Mouse (Mus musculus) forebrain, postnatal 0 days (tissue): ENCODE data around the gene Dock9. TPM values are rescaled to one million over a fixed set of nuclear protein-coding genes. Genes with fewer than 3 reads are reported as not detected.

Experiments
- ATAC-seq: fragments of 200-750 bp; cut with Nextera tagmentation; 2 replicates; pipeline ENCODE4 v1.8.0; 2017; ENCODE audit warnings: mild to moderate bottlenecking, moderate library complexity
- DNase-seq: peaks from one replicate; pipeline ENCODE4 v3.0.0-alpha.2; 2015
- H3K27ac ChIP-seq: fragments of 300-500 bp; sonication (generic); 2 replicates; pipeline ENCODE4 v1.5.1; 2014; ENCODE audit warnings: low read depth, mild to moderate bottlenecking, antibody characterized with exemption, low read length, moderate library complexity, mixed read lengths
- H3K27me3 ChIP-seq: fragments of 300-500 bp; sonication (generic); 2 replicates; pipeline ENCODE4 v1.6.1; 2014; ENCODE audit warnings: mild to moderate bottlenecking, low read length, mixed read lengths; ENCODE audit not compliant: insufficient read depth
- H3K36me3 ChIP-seq: fragments of 300-500 bp; sonication (generic); 2 replicates; pipeline ENCODE4 v1.6.1; 2014; ENCODE audit warnings: mild to moderate bottlenecking, moderate library complexity; ENCODE audit not compliant: insufficient read depth
- H3K4me1 ChIP-seq: fragments of 300-500 bp; sonication (generic); 2 replicates; pipeline ENCODE4 v1.6.1; 2014; ENCODE audit warnings: antibody characterized with exemption; ENCODE audit not compliant: insufficient read depth
- H3K4me2 ChIP-seq: fragments of 300-500 bp; sonication (generic); 2 replicates; pipeline ENCODE4 v1.6.1; 2014; ENCODE audit warnings: low read depth, mild to moderate bottlenecking, moderate library complexity
- H3K4me3 ChIP-seq: fragments of 300-500 bp; sonication (generic); 2 replicates; pipeline ENCODE4 v1.5.1; 2014; ENCODE audit warnings: low read depth, low read length, mixed read lengths
- H3K9ac ChIP-seq: fragments of 300-500 bp; sonication (generic); 2 replicates; pipeline ENCODE4 v1.6.1; 2014; ENCODE audit warnings: mild to moderate bottlenecking
- H3K9me3 ChIP-seq: fragments of 300-500 bp; sonication (generic); 2 replicates; pipeline ENCODE4 v1.6.1; 2016; ENCODE audit warnings: low read length
- CTCF ChIP-seq: sonication (generic); IDR thresholded peaks from 2 replicates; pipeline ENCODE4 v1.5.1; 2016; ENCODE audit warnings: antibody characterized with exemption, control low read depth, low read depth
- WGBS: fragments of 180-500 bp; shearing (Covaris S2); extraction: QIAGEN DNeasy Blood & Tissue Kit; methylation state at CpG from one replicate; pipeline ENCODE4 v1.1.7; 2014; 5-methylcytosine and 5-hydroxymethylcytosine counted together
- polyA plus RNA-seq: library from polyadenylated mRNA; unstranded; fragments of >200 nt; fragmentation: Nextera tagmentation; extraction: Ambion mirVana; gene quantifications from 2 replicates; pipeline ENCODE4 v1.2.1, GENCODE M21; 2015
- total RNA-seq: library from RNA; depleted of rRNA; stranded (reverse); fragments of >200 nt; gene quantifications from 2 replicates; pipeline ENCODE4 v1.2.3, GENCODE M21; 2014

The Dock9 gene
- total and polyA plus RNA-seq, 2 experiments from 2014 or later, result 14.2 to 87.2 TPM

- no peaks in the 10 kb centered on the region for H3K9me3 ChIP-seq
- H3K27ac ChIP-seq, result no peak overlapping the region
- no peaks in the 10 kb centered on the region for H3K27me3 ChIP-seq
- H3K9ac ChIP-seq, result no peak overlapping the region
- no peak for DNase-seq
- no peak for ATAC-seq
- no peak for TF ChIP-seq CTCF
- H3K36me3 ChIP-seq, result peaks cover 54% of the 10 kb centered on the region
- no peak overlapping the region for H3K4me2 ChIP-seq
- no peak overlapping the region for H3K4me3 ChIP-seq
- H3K4me1 ChIP-seq, result no peaks in the 10 kb centered on the region
Observed at GRCm38 (mm10) chr14:121553785-121554184, 243.9 kb downstream of the Dock9 start.

DNA sequence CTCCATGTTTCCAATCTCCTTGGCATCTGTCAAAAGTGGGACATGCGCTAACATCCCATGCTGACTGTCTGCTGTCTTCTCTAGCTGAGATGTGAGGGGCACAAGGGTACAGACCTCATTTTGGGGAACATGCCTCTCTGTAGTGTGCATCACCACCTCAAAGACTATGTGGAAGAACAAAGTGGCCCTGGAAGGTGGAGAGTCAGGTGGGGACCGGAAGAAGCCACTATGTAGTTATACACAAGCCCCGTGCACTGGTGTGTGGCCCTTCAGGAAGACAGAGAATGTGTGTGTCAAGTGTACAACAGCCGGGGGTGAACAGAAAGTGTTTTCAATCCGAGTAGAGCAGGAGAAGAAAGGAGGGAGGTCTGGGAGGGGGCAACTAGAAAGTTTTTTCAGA, 245.1 kb downstream of the Dock9 start:
- DNase-seq (no peak), ATAC-seq (no peak)
- 78% methylated on average over 5 of the region's 5 CpGs for WGBS
- Histone ChIP-seq H3K4me3 (no peak overlapping the region), H3K27me3 (no peaks in the 10 kb centered on the region), H3K36me3 (peaks cover 47% of the 10 kb centered on the region), H3K4me1 (no peaks in the 10 kb centered on the region), H3K27ac (no peak overlapping the region), H3K4me2 (no peak overlapping the region), H3K9me3 (no peaks in the 10 kb centered on the region), H3K9ac (no peak overlapping the region)
- TF ChIP-seq CTCF, result no peak

DNA sequence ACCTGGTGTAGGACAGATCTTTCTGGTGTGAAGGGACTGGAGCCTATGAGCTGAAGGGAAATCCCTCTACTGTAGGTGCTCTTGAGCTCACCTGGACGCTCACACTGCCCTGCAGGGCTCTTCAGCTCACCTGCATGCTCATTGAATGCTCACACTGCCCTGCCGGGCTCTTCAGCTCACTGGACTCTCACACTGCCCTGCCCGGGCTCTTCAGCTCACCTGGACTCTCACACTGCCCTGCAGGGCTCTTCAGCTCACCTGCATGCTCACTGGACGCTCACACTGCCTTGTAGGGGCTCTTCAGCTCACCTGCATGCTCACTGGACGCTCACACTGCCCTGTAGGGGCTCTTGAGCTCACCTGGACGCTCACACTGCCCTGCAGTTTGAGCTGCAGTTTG, 247.8 kb downstream of the Dock9 start:
- no peaks in the 10 kb centered on the region for H3K27me3 ChIP-seq
- H3K27ac ChIP-seq, result no peak overlapping the region
- H3K4me2 ChIP-seq, result no peak overlapping the region
- ATAC-seq (no peak), DNase-seq (no peak)
- WGBS, result 71% methylated on average over 6 of the region's 6 CpGs
- H3K4me3 ChIP-seq, result no peak overlapping the region
- H3K9me3 ChIP-seq, result no peaks in the 10 kb centered on the region
- no peak for TF ChIP-seq CTCF
- H3K9ac ChIP-seq, result no peak overlapping the region
- H3K36me3 ChIP-seq, result peaks cover 49% of the 10 kb centered on the region
- H3K4me1 ChIP-seq, result no peaks in the 10 kb centered on the region

DNA sequence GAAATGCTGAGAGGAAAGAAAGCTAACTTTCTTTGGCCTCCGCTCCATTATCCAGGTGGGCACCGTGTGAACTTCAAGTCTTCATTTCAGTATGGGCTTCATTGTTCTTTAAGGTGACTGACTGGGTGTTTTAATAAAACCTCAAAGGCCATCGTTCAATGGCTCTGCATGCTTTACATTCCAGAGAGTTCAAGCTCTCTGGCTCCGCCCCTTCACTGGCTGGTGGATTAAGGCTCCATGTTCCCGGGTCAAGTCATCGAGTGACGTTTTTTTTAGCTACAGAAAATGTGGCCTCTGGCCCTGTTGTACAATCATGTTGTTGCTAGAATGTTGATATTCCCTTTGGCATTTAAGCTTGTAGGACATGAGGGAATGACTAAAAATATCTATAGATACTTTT, 249.9 kb downstream of the Dock9 start:
- H3K9me3 ChIP-seq, result no peaks in the 10 kb centered on the region
- no peaks in the 10 kb centered on the region for H3K4me1 ChIP-seq
- no peak for TF ChIP-seq CTCF
- 34% methylated on average over 7 of the region's 7 CpGs for WGBS
- peaks cover 44% of the 10 kb centered on the region for H3K36me3 ChIP-seq
- DNase-seq (no peak), ATAC-seq (no peak)
- no peak overlapping the region for H3K27ac ChIP-seq
- no peaks in the 10 kb centered on the region for H3K27me3 ChIP-seq
- H3K4me2 ChIP-seq, result no peak overlapping the region
- H3K4me3 ChIP-seq, result no peak overlapping the region
- no peak overlapping the region for H3K9ac ChIP-seq

DNA sequence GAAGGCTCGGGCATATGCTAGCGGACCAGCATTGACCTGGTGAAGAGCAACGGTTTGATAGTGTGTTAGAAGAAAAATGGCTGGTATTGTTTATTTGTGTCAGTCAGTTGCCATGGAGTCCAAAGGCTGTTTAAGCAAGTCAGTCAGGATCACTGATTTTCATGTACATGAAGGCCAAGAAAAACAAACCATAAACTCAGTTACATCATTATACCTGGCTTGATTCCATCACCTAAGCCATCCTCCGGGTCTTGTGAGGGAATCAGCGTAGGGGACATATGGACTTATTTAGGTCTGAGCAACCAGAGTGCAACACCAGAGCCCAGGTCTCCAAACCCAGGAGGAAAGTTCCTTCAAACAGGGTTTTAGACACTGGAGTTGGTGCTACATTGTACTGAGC, 251.0 kb downstream of the Dock9 start:
- DNase-seq (no peak), ATAC-seq (no peak)
- no peak overlapping the region for H3K27ac ChIP-seq
- no peak overlapping the region for H3K4me3 ChIP-seq
- H3K4me1 ChIP-seq, result no peaks in the 10 kb centered on the region
- 90% methylated on average over 5 of the region's 5 CpGs for WGBS
- H3K9ac ChIP-seq, result no peak overlapping the region
- H3K4me2 ChIP-seq, result no peak overlapping the region
- H3K9me3 ChIP-seq, result no peaks in the 10 kb centered on the region
- no peak for TF ChIP-seq CTCF
- H3K27me3 ChIP-seq, result no peaks in the 10 kb centered on the region
- H3K36me3 ChIP-seq, result peaks cover 39% of the 10 kb centered on the region

DNA sequence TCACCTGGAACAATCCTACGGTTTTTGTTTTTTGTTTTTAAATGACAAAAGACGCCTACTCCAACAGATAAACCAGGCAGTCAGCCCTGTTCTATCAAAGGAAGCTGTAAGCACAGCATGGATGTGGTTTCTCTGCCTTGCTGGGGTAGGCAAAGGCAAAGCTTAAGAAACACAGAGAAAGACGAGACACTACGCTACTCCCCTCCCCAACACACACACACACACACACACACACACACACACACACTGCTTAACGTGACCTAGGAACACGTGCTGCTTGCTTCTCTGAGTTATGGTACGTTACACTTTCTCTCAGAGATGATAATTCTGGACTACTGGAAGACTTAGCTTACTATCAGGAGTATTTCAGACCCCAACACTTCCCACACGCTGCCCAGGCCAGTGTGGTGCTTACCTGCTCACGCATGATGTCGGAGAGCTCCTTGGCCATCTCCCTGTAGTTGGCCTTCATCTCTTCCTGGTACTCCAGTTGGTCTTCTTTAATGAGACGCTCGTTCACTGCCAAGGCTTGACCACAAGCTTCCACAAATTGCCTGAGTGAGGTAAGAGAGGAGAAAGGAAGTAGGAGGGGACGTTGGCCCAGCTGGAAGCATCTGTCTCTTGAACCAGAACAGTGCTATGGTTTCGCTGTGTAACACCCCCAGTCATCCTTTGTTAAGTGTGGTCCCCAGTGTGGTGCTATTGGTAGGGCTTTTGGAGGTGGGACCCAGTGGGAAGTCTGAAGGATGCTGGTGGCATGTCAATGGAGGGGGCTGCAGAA, 251.9 kb downstream of the Dock9 start:
- Histone ChIP-seq H3K9ac (no peak overlapping the region), H3K27me3 (no peaks in the 10 kb centered on the region), H3K9me3 (no peaks in the 10 kb centered on the region), H3K36me3 (peaks cover 46% of the 10 kb centered on the region), H3K4me2 (no peak overlapping the region), H3K27ac (no peak overlapping the region), H3K4me1 (no peaks in the 10 kb centered on the region), H3K4me3 (no peak overlapping the region)
- 89% methylated on average over 14 of the region's 14 CpGs for WGBS
- DNase-seq (no peak), ATAC-seq (no peak)
- no peak for TF ChIP-seq CTCF

DNA sequence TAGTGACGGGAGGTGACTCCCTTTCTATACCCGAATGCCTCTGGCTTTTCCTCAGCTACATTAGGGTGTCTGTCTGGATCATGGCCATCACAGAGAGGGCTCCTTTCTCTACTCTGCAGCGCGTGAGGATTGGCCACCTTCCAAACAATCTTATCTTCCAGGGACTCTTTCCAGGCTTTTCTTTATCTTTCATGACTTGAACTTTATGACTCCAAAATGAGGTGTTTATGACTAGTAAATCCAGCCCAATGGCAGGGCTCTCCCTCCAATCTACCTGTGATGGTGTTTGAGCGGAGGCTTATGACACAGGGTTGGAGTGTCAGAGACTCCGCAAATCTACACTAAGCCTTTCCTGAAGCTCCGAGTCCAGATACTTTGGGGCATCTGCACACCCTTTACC, 256.4 kb downstream of the Dock9 start:
- H3K9me3 ChIP-seq, result no peaks in the 10 kb centered on the region
- no peak overlapping the region for H3K27ac ChIP-seq
- DNase-seq, result no peak
- H3K4me2 ChIP-seq, result no peak overlapping the region
- H3K9ac ChIP-seq, result no peak overlapping the region
- WGBS, result 70% methylated on average over 7 of the region's 7 CpGs
- no peaks in the 10 kb centered on the region for H3K4me1 ChIP-seq
- ATAC-seq, result no peak
- peaks cover 31% of the 10 kb centered on the region for H3K36me3 ChIP-seq
- no peak overlapping the region for H3K4me3 ChIP-seq
- TF ChIP-seq CTCF, result no peak
- H3K27me3 ChIP-seq, result no peaks in the 10 kb centered on the region
